Mouse (Mus musculus) lung, embryonic 14.5 days (tissue): Measurements from ENCODE around the gene Slc7a7. TPM values are rescaled to one million over a fixed set of nuclear protein-coding genes. Genes with fewer than 3 reads are reported as not detected.

Source experiments
- ATAC-seq: fragments of 200-750 bp; cut with Nextera tagmentation; 2 replicates; pipeline ENCODE4 v1.8.0; 2017; ENCODE audit warnings: mild to moderate bottlenecking, moderate TSS enrichment, moderate library complexity; ENCODE audit not compliant: insufficient read depth
- DNase-seq: peaks from one replicate; pipeline ENCODE4 v3.0.0-alpha.2; 2015
- H3K27ac ChIP-seq: fragments of 300-500 bp; sonication (generic); 2 replicates; pipeline ENCODE4 v1.5.1; 2014; ENCODE audit warnings: low read depth, mild to moderate bottlenecking, moderate library complexity
- H3K27me3 ChIP-seq: fragments of 300-500 bp; sonication (generic); 2 replicates; pipeline ENCODE4 v1.6.1; 2014; ENCODE audit warnings: low read length, control low read depth; ENCODE audit not compliant: insufficient read depth
- H3K36me3 ChIP-seq: fragments of 300-500 bp; sonication (generic); 2 replicates; pipeline ENCODE4 v1.6.1; 2014; ENCODE audit warnings: control low read depth; ENCODE audit not compliant: insufficient read depth
- H3K4me1 ChIP-seq: fragments of 300-500 bp; sonication (generic); 2 replicates; pipeline ENCODE4 v1.6.1; 2014; ENCODE audit warnings: antibody characterized with exemption, control low read depth; ENCODE audit not compliant: insufficient read depth
- H3K4me2 ChIP-seq: fragments of 300-500 bp; sonication (generic); 2 replicates; pipeline ENCODE4 v1.6.1; 2014; ENCODE audit warnings: mild to moderate bottlenecking
- H3K4me3 ChIP-seq: fragments of 300-500 bp; sonication (generic); 2 replicates; pipeline ENCODE4 v1.5.1; 2014; ENCODE audit warnings: low read depth, low read length
- H3K9ac ChIP-seq: fragments of 300-500 bp; sonication (generic); 2 replicates; pipeline ENCODE4 v1.6.1; 2014
- H3K9me3 ChIP-seq: fragments of 300-500 bp; sonication (generic); 2 replicates; pipeline ENCODE4 v1.6.1; 2016; ENCODE audit warnings: low read depth, low read length, control low read depth
- CTCF ChIP-seq: IDR thresholded peaks from 2 replicates; pipeline ENCODE4 v1.5.1; 2016; ENCODE audit warnings: antibody characterized with exemption, low read depth
- WGBS: fragments of 180-500 bp; shearing (Covaris S2); extraction: QIAGEN DNeasy Blood & Tissue Kit; methylation state at CpG from one replicate; pipeline ENCODE4 v1.1.7; 2014; 5-methylcytosine and 5-hydroxymethylcytosine counted together
- polyA plus RNA-seq: library from polyadenylated mRNA; unstranded; fragments of >200 nt; fragmentation: Nextera tagmentation; extraction: Ambion mirVana; gene quantifications from 2 replicates; pipeline ENCODE4 v1.2.1, GENCODE M21; 2014

The Slc7a7 gene
- polyA plus RNA-seq, 1 experiment from 2014 or later: 7.4 TPM

GRCm38 (mm10) chr14:54432837-54433830, 15.6 kb upstream of the Slc7a7 start:
- Histone ChIP-seq H3K4me2 (peak overlapping the region; percentile 94), H3K4me3 (peak overlapping the region; percentile 90), H3K4me1 (peaks cover 33% of the 10 kb centered on the region), H3K9ac (peak overlapping the region; percentile 98), H3K36me3 (peaks cover 37% of the 10 kb centered on the region), H3K9me3 (no peaks in the 10 kb centered on the region), H3K27ac (peak overlapping the region; percentile 99), H3K27me3 (no peaks in the 10 kb centered on the region)
- ATAC-seq (no peak), DNase-seq (peak; percentile 53)
- TF ChIP-seq CTCF: no peak
- 20% methylated on average over 17 of the region's 17 CpGs for WGBS

GRCm38 (mm10) chr14:54432078-54432836, 14.7 kb upstream of the Slc7a7 start:
- Histone ChIP-seq H3K27ac (peak overlapping the region; percentile 99), H3K36me3 (peaks cover 31% of the 10 kb centered on the region), H3K9me3 (no peaks in the 10 kb centered on the region), H3K4me1 (peaks cover 33% of the 10 kb centered on the region), H3K4me3 (peak overlapping the region; percentile 90), H3K4me2 (peak overlapping the region; percentile 94), H3K27me3 (no peaks in the 10 kb centered on the region), H3K9ac (peak overlapping the region; percentile 98)
- under 1% methylated on average over 54 of the region's 54 CpGs for WGBS
- TF ChIP-seq CTCF: 0 out of 2 replicates have a peak, but pooled peaks have one; percentile 26
- ATAC-seq: peak; percentile 45
- DNase-seq: peak; percentile 72

GRCm38 (mm10) chr14:54431334-54432077, 13.9 kb upstream of the Slc7a7 start, which contains the start of gene Mmp14:
Gene Mmp14 (plus strand): TSS chr14:54431612.
- no peaks in the 10 kb centered on the region for H3K9me3 ChIP-seq
- peak within 1 kb of the TSS; percentile 90 for H3K4me3 ChIP-seq
- peak; percentile 88 for DNase-seq
- peaks cover 33% of the 10 kb centered on the region for H3K4me1 ChIP-seq
- no peaks in the 10 kb centered on the region for H3K27me3 ChIP-seq
- ATAC-seq: peak; percentile 71
- H3K4me2 ChIP-seq: peak within 1 kb of the TSS; percentile 94
- H3K36me3 ChIP-seq: peaks cover 23% of the 10 kb centered on the region
- 1% methylated on average over 49 of the region's 49 CpGs for WGBS
- peak within 1 kb of the TSS; percentile 98 for H3K9ac ChIP-seq
- H3K27ac ChIP-seq: peak within 1 kb of the TSS; percentile 99
- peak; percentile 48 for TF ChIP-seq CTCF

- peak overlapping the region; percentile 94 for H3K4me2 ChIP-seq
- peaks cover 35% of the 10 kb centered on the region for H3K4me1 ChIP-seq
- H3K4me3 ChIP-seq: peak overlapping the region; percentile 90
- ATAC-seq (no peak), DNase-seq (peak; percentile 54)
- no peak for TF ChIP-seq CTCF
- peak overlapping the region; percentile 99 for H3K27ac ChIP-seq
- WGBS: 5% methylated on average over 18 of the region's 18 CpGs
- no peaks in the 10 kb centered on the region for H3K9me3 ChIP-seq
- no peaks in the 10 kb centered on the region for H3K27me3 ChIP-seq
- peaks cover 14% of the 10 kb centered on the region for H3K36me3 ChIP-seq
- peak overlapping the region; percentile 98 for H3K9ac ChIP-seq
Measured at GRCm38 (mm10) chr14:54430406-54431145, 13.0 kb upstream of the Slc7a7 start.

GRCm38 (mm10) chr14:54429332-54430093, 11.9 kb upstream of the Slc7a7 start:
- Histone ChIP-seq H3K4me1 (peaks cover 28% of the 10 kb centered on the region), H3K36me3 (peaks cover 12% of the 10 kb centered on the region; the same call in 1 of the 2 replicates), H3K9me3 (no peaks in the 10 kb centered on the region), H3K4me3 (0 out of 2 replicates have a peak overlapping the region, but pooled peaks have one; percentile 1), H3K27ac (peak overlapping the region; percentile 99; the same call in 1 of the 2 replicates), H3K9ac (no peak overlapping the region), H3K4me2 (peak overlapping the region; percentile 94; the same call in 1 of the 2 replicates), H3K27me3 (no peaks in the 10 kb centered on the region)
- ATAC-seq (no peak), DNase-seq (peak; percentile 43)
- WGBS: 31% methylated on average over 7 of the region's 7 CpGs
- no peak for TF ChIP-seq CTCF
